9 mouse cellular contexts compared by ENCODE assay signal in the genomic region with DNA sequence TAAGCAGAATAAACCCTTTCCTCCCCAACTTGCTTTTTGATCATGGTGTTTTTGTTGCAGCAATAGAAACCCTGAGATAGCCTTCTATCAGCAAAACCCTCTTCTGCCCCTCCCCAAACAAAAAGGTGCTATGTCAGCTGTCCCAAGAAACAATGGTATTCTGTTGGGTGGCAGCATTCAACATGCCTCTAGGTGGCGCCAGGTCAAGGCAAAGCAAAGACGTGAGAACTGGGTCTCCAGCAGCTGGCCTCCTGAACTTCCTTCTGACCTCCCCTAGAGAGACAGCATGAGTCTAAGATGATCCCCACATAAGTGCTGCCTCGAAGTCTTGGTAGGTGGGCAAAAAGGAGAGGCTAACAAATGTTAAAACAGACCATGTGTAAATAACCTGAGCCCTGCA. TPM values are rescaled to one million over a fixed set of nuclear protein-coding genes. Genes with fewer than 3 reads are reported as not detected.
DNase-seq lines count a peak whose midpoint lies in the region; ATAC-seq lines count a peak whose summit lies in the region.
"Had no signal": no experiment of that assay in that cellular context is flagged by ENCODE, and none has a peak within 500 bp of the region (broad histone marks: within the 10 kb centered on the region; RNA-seq: fewer than 3 reads in every experiment).

No protein-coding gene starts in this region.

- H3K36me3 ChIP-seq in heart, embryonic 12.5 days = peaks cover 74% of the 10 kb centered on the region
- peaks cover 48% of the 10 kb centered on the region for H3K36me3 ChIP-seq in kidney, embryonic 14.5 days (ENCODE audit: control insufficient read depth, insufficient read depth, low read length)

- H3K27ac ChIP-seq in heart, embryonic 12.5 days (ENCODE audit: poor library complexity, severe bottlenecking) = no peak overlapping the region
- no peak overlapping the region for H3K27ac ChIP-seq in kidney, embryonic 14.5 days (ENCODE audit: low read depth, low read length)
- H3K27ac ChIP-seq: liver, embryonic 15.5 days had no signal

- H3K4me1 ChIP-seq in heart, embryonic 12.5 days (replicated peaks) = 0 out of 2 replicates have a peak, but pooled peaks cover 4% of the 10 kb centered on the region
- H3K4me1 ChIP-seq in kidney, embryonic 14.5 days (ENCODE audit: control insufficient read depth, insufficient read depth, low read length) = no peaks in the 10 kb centered on the region

- 10% methylated on average over 3 of the region's 3 CpGs for WGBS in heart, embryonic 12.5 days
- WGBS in kidney, embryonic 14.5 days = 15% methylated on average over 3 of the region's 3 CpGs

- H3K4me2 ChIP-seq in heart, embryonic 12.5 days = no peak overlapping the region
- H3K4me2 ChIP-seq in kidney, embryonic 14.5 days (replicated peaks; ENCODE audit: low read depth, low read length) = no peak overlapping the region
- H3K4me2 ChIP-seq: liver, embryonic 15.5 days had no signal

- no peak overlapping the region for H3K4me3 ChIP-seq in heart, embryonic 12.5 days
- H3K4me3 ChIP-seq in kidney, embryonic 14.5 days (ENCODE audit: low read length) = no peak overlapping the region
- H3K4me3 ChIP-seq: liver, embryonic 15.5 days had no signal

- no peak for ATAC-seq in heart, embryonic 12.5 days (ENCODE audit: insufficient number of reproducible peaks, low FRiP score)
- ATAC-seq in kidney, embryonic 14.5 days (ENCODE audit: low FRiP score, low TSS enrichment) = peak; percentile 24; the same call in 1 of the 2 replicates
- ATAC-seq in megakaryocyte-erythroid progenitor cell, adult 5-6 weeks (replicated peaks; ENCODE audit: low FRiP score, low TSS enrichment, poor library complexity, severe bottlenecking) = peak; percentile 92

- DNase-seq in heart, adult 18-20 months = peak; percentile 68 to 80
- peak; percentile 75 for DNase-seq in 416B (ENCODE audit: low read depth)
- DNase-seq in T-cell, adult 2 months (ENCODE audit: low spot score) = peak; percentile 49
- DNase-seq in embryo, embryonic 11 days = peak; percentile 68
- peak; percentile 25 to 54 for DNase-seq in urinary bladder, postnatal 36 days (ENCODE audit: low spot score in 2 of 2)

- H3K9me3 ChIP-seq in heart, embryonic 12.5 days (replicated peaks) = no peaks in the 10 kb centered on the region
- no peaks in the 10 kb centered on the region for H3K9me3 ChIP-seq in kidney, embryonic 14.5 days (ENCODE audit: control insufficient read depth, low read length)
- H3K9me3 ChIP-seq: liver, embryonic 15.5 days had no signal

- no peak overlapping the region for H3K9ac ChIP-seq in heart, embryonic 12.5 days
- no peak overlapping the region for H3K9ac ChIP-seq in kidney, embryonic 14.5 days (ENCODE audit: low read depth, low read length)
- H3K9ac ChIP-seq: liver, embryonic 15.5 days had no signal

- H3K27me3 ChIP-seq in heart, embryonic 12.5 days (replicated peaks) = no peaks in the 10 kb centered on the region
- no peaks in the 10 kb centered on the region for H3K27me3 ChIP-seq in kidney, embryonic 14.5 days (ENCODE audit: control insufficient read depth, insufficient read depth, low read length)
- H3K27me3 ChIP-seq: liver, embryonic 15.5 days had no signal

RNA-seq across cellular contexts. Expression of a gene that starts 29.8 kb away (rescaled TPM):
- total RNA-seq in heart, adult 18-20 months (2021) = not detected
- 0.22 and 0.31 TPM in 2 replicates for polyA plus RNA-seq in heart, embryonic 12.5 days (2016; fragmentation: Nextera tagmentation; extraction: Ambion mirVana)
- 0.13 TPM in 1 of 2 replicates, not detected in the other for polyA plus RNA-seq in kidney, embryonic 14.5 days (2014; fragmentation: Nextera tagmentation; extraction: Ambion mirVana)
- not detected in 2 replicates for total RNA-seq in megakaryocyte-erythroid progenitor cell, adult 5-6 weeks (2014; fragmentation: Nextera tagmentation)
- not detected in 2 replicates for total RNA-seq in megakaryocyte-erythroid progenitor cell, adult 5-6 weeks (2017)

RNA-seq across cellular contexts. Expression of a gene that starts 54.7 kb away (rescaled TPM):
- total RNA-seq in heart, adult 18-20 months (2021) = 100 to 1,000 TPM in 1 of 2 experiments, 10 to 100 TPM in 1; 87.4 to 101 TPM
- 79.0 and 83.6 TPM in 2 replicates for polyA plus RNA-seq in heart, embryonic 12.5 days (2016; fragmentation: Nextera tagmentation; extraction: Ambion mirVana)
- polyA plus RNA-seq in kidney, embryonic 14.5 days (2014; fragmentation: Nextera tagmentation; extraction: Ambion mirVana) = 56.0 TPM in 2 replicates
- total RNA-seq in megakaryocyte-erythroid progenitor cell, adult 5-6 weeks (2014; fragmentation: Nextera tagmentation) = 34.3 and 39.2 TPM in 2 replicates
- 16.3 and 16.9 TPM in 2 replicates for total RNA-seq in megakaryocyte-erythroid progenitor cell, adult 5-6 weeks (2017)
